Mouse (Mus musculus): Measurements from ENCODE around the gene Arhgap42. TPM values are rescaled to one million over a fixed set of nuclear protein-coding genes. Genes with fewer than 3 reads are reported as not detected.

The Arhgap42 gene
- polyA plus RNA-seq, 1 experiment from 2014 or later = 23.9 TPM

DNA sequence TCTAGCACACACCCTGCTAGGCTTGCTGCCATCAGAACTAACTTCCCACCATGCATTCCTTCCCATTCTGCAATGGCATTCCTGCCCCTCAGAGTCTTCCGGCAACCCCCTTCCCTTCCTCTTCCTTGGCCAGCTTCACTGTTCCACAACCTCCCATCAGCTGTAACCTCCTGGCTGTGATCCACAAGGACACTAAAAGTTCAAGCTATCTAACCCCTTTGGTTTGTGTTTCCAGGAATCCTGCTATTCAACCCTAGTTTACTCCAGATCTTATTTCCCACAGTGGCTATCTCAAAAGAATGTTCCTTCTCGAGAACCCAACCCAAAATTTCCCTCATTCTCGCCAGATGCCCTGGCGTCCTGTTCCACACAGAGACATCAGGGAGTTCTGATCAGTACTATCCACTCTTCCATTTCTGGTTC lies 73.2 kb downstream of the Arhgap42 start:
- peaks cover 4% of the 10 kb centered on the region; the same call in 1 of the 2 replicates for H3K4me1 ChIP-seq (replicated peaks)
- 88% methylated on average over 4 of the region's 4 CpGs for WGBS
- H3K9me3 ChIP-seq = no peaks in the 10 kb centered on the region
- no peaks in the 10 kb centered on the region for H3K27me3 ChIP-seq
- no peak for ATAC-seq (ENCODE audit: low FRiP score)
- H3K4me3 ChIP-seq = no peak overlapping the region
- no peak overlapping the region for H3K27ac ChIP-seq
- no peak overlapping the region for H3K9ac ChIP-seq
- H3K36me3 ChIP-seq = no peaks in the 10 kb centered on the region
- no peak overlapping the region for H3K4me2 ChIP-seq

GRCm38 (mm10) chr9:9160736-9161135 lies 78.2 kb downstream of the Arhgap42 start:
- Histone ChIP-seq H3K36me3 (no peaks in the 10 kb centered on the region), H3K4me1 (replicated peaks) (peaks cover 9% of the 10 kb centered on the region; the same call in 1 of the 2 replicates), H3K9ac (no peak overlapping the region), H3K4me2 (no peak overlapping the region), H3K9me3 (no peaks in the 10 kb centered on the region), H3K4me3 (no peak overlapping the region), H3K27me3 (no peaks in the 10 kb centered on the region), H3K27ac (no peak overlapping the region)
- ATAC-seq (ENCODE audit: low FRiP score) = no peak
- WGBS = 33% methylated on average over 3 of the region's 3 CpGs

GRCm38 (mm10) chr9:9158241-9158640 lies 80.7 kb downstream of the Arhgap42 start:
- Histone ChIP-seq H3K36me3 (no peaks in the 10 kb centered on the region), H3K9ac (no peak overlapping the region), H3K4me1 (replicated peaks) (peaks cover 9% of the 10 kb centered on the region; the same call in 1 of the 2 replicates), H3K27ac (no peak overlapping the region), H3K27me3 (no peaks in the 10 kb centered on the region), H3K4me3 (no peak overlapping the region), H3K4me2 (no peak overlapping the region), H3K9me3 (no peaks in the 10 kb centered on the region)
- 85% methylated on average over 3 of the region's 3 CpGs for WGBS
- no peak for ATAC-seq (ENCODE audit: low FRiP score)

- H3K4me1 ChIP-seq (replicated peaks) = peaks cover 9% of the 10 kb centered on the region; the same call in 1 of the 2 replicates
- no peak for ATAC-seq (ENCODE audit: low FRiP score)
- no peak overlapping the region for H3K9ac ChIP-seq
- no peaks in the 10 kb centered on the region for H3K36me3 ChIP-seq
- H3K4me2 ChIP-seq = no peak overlapping the region
- H3K9me3 ChIP-seq = no peaks in the 10 kb centered on the region
- WGBS = 68% methylated on average over 2 of the region's 2 CpGs
- no peaks in the 10 kb centered on the region for H3K27me3 ChIP-seq
- no peak overlapping the region for H3K4me3 ChIP-seq
- no peak overlapping the region for H3K27ac ChIP-seq
Observed at GRCm38 (mm10) chr9:9157425-9157824, 81.5 kb downstream of the Arhgap42 start.

DNA sequence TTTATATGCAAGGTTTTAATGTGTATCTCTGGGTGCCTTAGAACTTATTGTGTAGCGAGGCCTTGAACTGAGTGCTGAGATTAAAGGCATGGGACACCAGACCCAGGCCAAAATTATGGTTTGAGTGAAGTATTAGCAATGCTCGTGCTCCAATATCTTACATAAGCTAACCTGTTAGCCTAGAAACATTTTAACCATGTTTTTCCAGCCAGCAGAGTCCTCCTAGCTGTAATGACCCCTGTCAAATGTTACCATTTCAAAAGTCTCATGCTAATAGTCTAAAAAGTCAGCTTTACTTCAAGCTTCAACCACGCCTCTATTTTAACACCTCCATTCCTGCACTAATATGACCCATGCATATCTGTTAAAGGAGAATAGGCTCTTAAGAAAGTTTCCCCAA lies 84.3 kb downstream of the Arhgap42 start:
- Histone ChIP-seq H3K9ac (no peak overlapping the region), H3K4me2 (no peak overlapping the region), H3K36me3 (no peaks in the 10 kb centered on the region), H3K27ac (no peak overlapping the region), H3K27me3 (no peaks in the 10 kb centered on the region), H3K9me3 (no peaks in the 10 kb centered on the region), H3K4me3 (no peak overlapping the region), H3K4me1 (replicated peaks) (no peaks in the 10 kb centered on the region)
- no peak for ATAC-seq (ENCODE audit: low FRiP score)
- WGBS = 93% methylated on average over 3 of the region's 3 CpGs

- H3K27ac ChIP-seq = no peak overlapping the region
- no peaks in the 10 kb centered on the region for H3K36me3 ChIP-seq
- WGBS = 95% methylated on average over 7 of the region's 7 CpGs
- no peak overlapping the region for H3K4me3 ChIP-seq
- H3K27me3 ChIP-seq = no peaks in the 10 kb centered on the region
- no peak overlapping the region for H3K4me2 ChIP-seq
- H3K9ac ChIP-seq = no peak overlapping the region
- no peaks in the 10 kb centered on the region for H3K4me1 ChIP-seq (replicated peaks)
- ATAC-seq (ENCODE audit: low FRiP score) = no peak
- H3K9me3 ChIP-seq = no peaks in the 10 kb centered on the region
Observed at GRCm38 (mm10) chr9:9144301-9145121, 94.4 kb downstream of the Arhgap42 start.

- no peak for ATAC-seq (ENCODE audit: low FRiP score)
- Histone ChIP-seq H3K4me2 (no peak overlapping the region), H3K4me1 (replicated peaks) (no peaks in the 10 kb centered on the region), H3K4me3 (no peak overlapping the region), H3K36me3 (no peaks in the 10 kb centered on the region), H3K9ac (no peak overlapping the region), H3K27me3 (no peaks in the 10 kb centered on the region), H3K27ac (no peak overlapping the region), H3K9me3 (no peaks in the 10 kb centered on the region)
- 59% methylated on average over 5 of the region's 5 CpGs for WGBS
Observed at GRCm38 (mm10) chr9:9143102-9143501, 95.8 kb downstream of the Arhgap42 start.

- Histone ChIP-seq H3K27me3 (no peaks in the 10 kb centered on the region), H3K4me1 (replicated peaks) (no peaks in the 10 kb centered on the region), H3K9ac (no peak overlapping the region), H3K36me3 (no peaks in the 10 kb centered on the region), H3K27ac (no peak overlapping the region), H3K4me2 (no peak overlapping the region), H3K9me3 (no peaks in the 10 kb centered on the region), H3K4me3 (no peak overlapping the region)
- WGBS = 55% methylated on average over 7 of the region's 7 CpGs
- ATAC-seq (ENCODE audit: low FRiP score) = no peak
Observed at GRCm38 (mm10) chr9:9142561-9142960, 96.3 kb downstream of the Arhgap42 start.

DNA sequence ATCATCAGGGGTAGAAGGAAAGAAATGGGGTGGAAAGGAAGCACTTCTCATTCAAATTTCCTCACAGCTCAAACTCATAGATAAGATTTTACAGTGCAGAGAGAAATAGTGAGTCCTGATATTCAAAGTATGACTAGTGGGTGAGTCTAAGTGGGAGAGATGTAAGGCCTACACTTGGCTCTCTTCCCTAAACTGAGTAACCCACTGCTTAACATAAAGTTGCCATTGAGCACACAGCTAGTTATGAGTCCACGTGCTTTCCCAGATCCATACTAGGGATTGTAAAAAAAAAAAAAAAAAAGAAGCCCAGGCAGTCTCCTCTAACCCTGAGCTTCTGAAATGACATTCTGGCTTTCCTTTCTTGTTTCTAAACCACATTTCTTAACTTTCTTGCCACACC lies 96.8 kb downstream of the Arhgap42 start:
- WGBS = 62% methylated on average over 1 of the region's 1 CpGs
- no peak overlapping the region for H3K4me2 ChIP-seq

GRCm38 (mm10) chr9:9128996-9129694 lies 109.8 kb downstream of the Arhgap42 start:
- no peak overlapping the region for H3K27ac ChIP-seq
- H3K4me1 ChIP-seq (replicated peaks) = no peaks in the 10 kb centered on the region
- H3K4me3 ChIP-seq = no peak overlapping the region
- no peak overlapping the region for H3K9ac ChIP-seq
- 91% methylated on average over 4 of the region's 4 CpGs for WGBS
- no peak overlapping the region for H3K4me2 ChIP-seq
- ATAC-seq (ENCODE audit: low FRiP score) = no peak
- no peaks in the 10 kb centered on the region for H3K9me3 ChIP-seq
- H3K36me3 ChIP-seq = no peaks in the 10 kb centered on the region
- H3K27me3 ChIP-seq = no peaks in the 10 kb centered on the region

More for the DNA sequence above, 96.8 kb downstream of the Arhgap42 start:
- H3K9ac ChIP-seq = no peak overlapping the region
- no peaks in the 10 kb centered on the region for H3K36me3 ChIP-seq
- H3K4me1 ChIP-seq (replicated peaks) = no peaks in the 10 kb centered on the region
- no peak overlapping the region for H3K4me3 ChIP-seq
- no peak overlapping the region for H3K27ac ChIP-seq
- no peaks in the 10 kb centered on the region for H3K27me3 ChIP-seq
- no peak for ATAC-seq (ENCODE audit: low FRiP score)
- no peaks in the 10 kb centered on the region for H3K9me3 ChIP-seq

DNA sequence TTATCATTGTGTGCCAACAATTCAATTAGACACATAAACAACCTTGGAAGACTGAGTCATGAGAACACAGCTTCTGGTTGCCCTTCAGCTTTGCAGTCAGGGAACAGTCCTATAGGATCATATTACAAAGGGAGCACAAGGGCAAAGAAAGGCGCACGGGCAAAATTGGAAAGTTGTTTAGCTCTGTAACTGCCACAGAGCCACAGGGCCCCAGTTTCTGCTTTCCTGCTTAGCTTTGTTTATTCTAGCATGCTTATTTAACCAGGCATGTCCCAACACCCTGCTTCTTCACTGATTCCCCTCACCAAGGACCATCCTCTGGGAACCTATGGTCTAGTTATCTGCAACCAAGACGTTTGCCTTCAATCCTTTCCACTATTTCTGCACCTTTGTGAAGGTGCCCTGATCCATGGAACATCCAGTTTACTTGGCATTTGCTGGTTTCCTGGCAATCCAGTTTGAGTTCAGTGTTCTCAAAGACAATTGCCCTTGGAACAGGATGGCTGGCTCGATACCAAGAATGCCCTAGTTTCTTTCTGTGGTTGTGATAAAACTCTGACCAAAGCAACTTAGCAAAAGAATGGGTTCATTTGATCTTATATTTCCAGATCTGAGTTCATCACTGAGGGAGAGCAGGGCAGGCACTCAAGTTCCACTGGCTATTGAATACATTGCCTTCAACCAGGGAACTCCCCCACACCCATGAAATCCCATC lies 111.7 kb downstream of the Arhgap42 start:
- Histone ChIP-seq H3K36me3 (no peaks in the 10 kb centered on the region), H3K4me3 (no peak overlapping the region), H3K9ac (no peak overlapping the region), H3K4me2 (no peak overlapping the region), H3K27ac (no peak overlapping the region), H3K4me1 (replicated peaks) (no peaks in the 10 kb centered on the region), H3K27me3 (no peaks in the 10 kb centered on the region), H3K9me3 (no peaks in the 10 kb centered on the region)
- no peak for ATAC-seq (ENCODE audit: low FRiP score)
- WGBS = 54% methylated on average over 4 of the region's 4 CpGs

GRCm38 (mm10) chr9:9124156-9124555 lies 114.7 kb downstream of the Arhgap42 start:
- no peaks in the 10 kb centered on the region for H3K9me3 ChIP-seq
- no peak overlapping the region for H3K4me3 ChIP-seq
- H3K36me3 ChIP-seq = no peaks in the 10 kb centered on the region
- 76% methylated on average over 2 of the region's 2 CpGs for WGBS
- no peak overlapping the region for H3K9ac ChIP-seq
- no peaks in the 10 kb centered on the region for H3K27me3 ChIP-seq
- H3K27ac ChIP-seq = no peak overlapping the region
- ATAC-seq (ENCODE audit: low FRiP score) = no peak
- H3K4me1 ChIP-seq (replicated peaks) = no peaks in the 10 kb centered on the region
- H3K4me2 ChIP-seq = no peak overlapping the region
